Mouse (Mus musculus) kidney, postnatal 14 days (tissue): ENCODE measurements around the gene Tcf12.

ENCODE experiments used
- DNase-seq: peaks from one replicate; pipeline ENCODE4 v3.0.0; 2022; ENCODE audit warnings: mixed read lengths

Gene Tcf12

GRCm38 (mm10) chr9:71831756-71832699 lies 279.6 kb downstream of the Tcf12 start:
- peak; percentile 65 for DNase-seq

DNA sequence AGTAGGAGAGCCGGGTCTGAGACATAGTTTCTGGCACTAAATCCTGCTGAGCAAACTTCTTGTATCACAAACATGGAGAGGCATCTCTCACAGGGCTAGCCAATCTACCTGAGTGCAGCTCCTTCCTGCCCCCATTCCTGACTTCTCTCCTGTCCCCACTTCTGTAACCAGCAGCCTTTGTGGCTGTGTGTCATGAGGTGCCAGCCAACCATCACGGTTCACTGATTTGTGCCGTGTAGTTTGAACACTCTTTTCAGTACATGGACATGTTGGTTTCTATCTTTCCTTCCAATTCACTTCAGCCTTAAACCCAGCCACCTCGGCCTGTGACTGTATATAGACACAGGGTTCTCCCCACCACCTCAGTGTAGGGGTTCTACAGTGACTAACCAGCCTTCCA lies 280.7 kb downstream of the Tcf12 start:
- DNase-seq, result no peak

GRCm38 (mm10) chr9:71830365-71830764 lies 281.3 kb downstream of the Tcf12 start:
- DNase-seq, result no peak

DNA sequence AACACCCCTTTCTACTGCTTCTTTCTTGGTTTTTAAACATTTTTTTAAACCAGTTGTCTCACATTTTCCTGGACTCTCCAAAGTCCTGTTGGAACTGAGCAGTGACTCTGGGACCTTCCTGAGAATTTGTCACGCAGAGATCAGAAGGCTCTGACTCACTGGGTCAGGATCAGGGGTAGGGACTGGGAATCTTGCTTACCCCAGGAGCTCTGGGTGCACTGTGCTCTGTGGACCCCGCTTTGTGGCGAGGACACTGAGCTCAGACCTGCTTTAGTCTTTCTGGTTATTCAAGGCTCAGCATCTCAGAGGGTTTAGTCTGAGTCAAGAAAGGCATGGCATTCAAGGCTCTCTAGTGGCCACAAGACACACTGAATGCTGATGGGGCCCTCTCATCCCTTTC lies 281.9 kb downstream of the Tcf12 start:
- no peak for DNase-seq

GRCm38 (mm10) chr9:71829137-71829536 lies 282.5 kb downstream of the Tcf12 start:
- no peak for DNase-seq

GRCm38 (mm10) chr9:71827371-71827770 lies 284.3 kb downstream of the Tcf12 start:
- no peak for DNase-seq

DNA sequence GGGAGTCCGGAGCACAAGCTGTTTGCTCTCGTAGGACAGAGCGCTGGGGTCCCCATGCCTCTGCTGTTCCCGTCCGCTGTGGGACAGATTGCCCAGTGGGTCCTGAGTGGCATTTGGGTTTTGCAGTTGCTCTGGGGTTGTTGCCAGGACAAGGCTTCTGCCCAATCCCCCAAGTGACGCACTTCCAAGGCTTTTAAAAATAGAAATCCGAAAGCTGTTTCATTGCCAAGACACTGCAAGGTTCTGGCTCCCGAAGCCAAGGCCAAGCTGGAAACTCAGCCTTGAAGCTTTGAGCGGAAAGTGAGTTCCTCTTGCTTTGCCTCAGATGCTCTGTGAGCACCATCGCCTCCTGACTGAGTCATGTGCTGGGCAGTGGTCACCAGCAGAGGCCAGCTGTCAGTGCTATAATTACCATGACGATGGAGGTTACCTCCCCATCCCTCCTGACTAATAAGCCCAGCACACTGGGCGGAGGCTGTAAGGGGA lies 285.6 kb downstream of the Tcf12 start:
- DNase-seq, result peak; percentile 64

DNA sequence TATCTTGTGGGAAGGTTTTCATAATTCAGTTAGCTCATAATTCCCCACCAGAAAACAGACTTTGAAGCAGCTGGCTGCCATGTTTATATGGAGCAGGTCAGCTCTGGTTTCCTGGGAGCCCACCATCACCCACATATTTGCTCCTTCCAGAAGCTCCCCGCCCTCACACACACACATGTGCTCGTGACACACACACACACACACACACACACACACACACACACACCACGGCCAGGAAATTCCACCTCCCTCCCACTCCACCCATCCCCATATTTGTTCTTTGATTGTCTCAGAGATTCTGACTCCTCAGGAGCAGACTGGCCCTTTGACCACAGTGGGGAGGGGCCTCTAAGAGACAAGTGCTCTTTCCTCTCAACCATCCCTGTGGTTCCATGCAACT lies 289.7 kb downstream of the Tcf12 start:
- DNase-seq, result no peak

- DNase-seq, result no peak
These were observed 293.2 kb downstream of the Tcf12 start for GRCm38 (mm10) chr9:71818453-71818852.

- DNase-seq, result no peak
These were observed 295.6 kb downstream of the Tcf12 start for GRCm38 (mm10) chr9:71816121-71816520.

GRCm38 (mm10) chr9:71813565-71813964 lies 298.1 kb downstream of the Tcf12 start:
- no peak for DNase-seq

DNA sequence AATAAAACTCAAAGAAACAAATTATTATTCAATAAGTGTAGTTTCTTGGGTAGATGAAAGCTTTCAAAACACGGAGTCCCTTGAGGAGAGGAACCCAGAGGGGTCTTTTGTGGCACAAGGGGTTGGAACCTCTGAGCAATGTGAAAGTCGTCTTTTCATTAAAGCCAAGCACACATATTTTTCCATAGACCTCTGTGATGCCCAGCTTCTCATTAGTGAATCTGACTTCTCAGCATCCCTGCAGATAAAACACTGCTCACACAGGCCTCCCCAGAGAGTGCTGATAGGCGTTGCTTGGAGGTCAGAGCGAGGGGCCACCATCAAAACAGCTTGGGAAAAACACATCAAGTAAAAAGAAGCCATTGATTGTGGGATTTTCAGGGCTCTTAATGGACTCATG lies 298.8 kb downstream of the Tcf12 start:
- no peak for DNase-seq

DNA sequence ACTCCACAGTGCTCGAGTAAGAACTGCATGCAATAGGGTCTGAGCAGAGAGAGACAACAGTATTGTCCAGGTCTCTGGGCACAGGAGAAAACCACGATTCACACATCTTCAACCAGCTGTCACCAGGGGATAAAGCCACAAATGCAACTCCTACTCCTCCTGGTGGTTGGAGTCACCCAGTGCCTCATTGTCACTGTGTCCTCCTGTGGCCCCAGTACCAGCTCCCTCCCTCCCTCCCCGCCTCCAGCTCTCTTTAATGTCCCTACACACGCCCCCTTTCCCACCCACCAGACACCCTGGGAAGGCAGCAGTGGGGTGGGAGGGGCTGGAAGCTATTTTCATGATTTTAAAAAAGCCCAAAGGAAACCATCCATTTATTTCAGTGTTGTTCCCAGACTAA lies 299.3 kb downstream of the Tcf12 start:
- DNase-seq, result no peak

DNA sequence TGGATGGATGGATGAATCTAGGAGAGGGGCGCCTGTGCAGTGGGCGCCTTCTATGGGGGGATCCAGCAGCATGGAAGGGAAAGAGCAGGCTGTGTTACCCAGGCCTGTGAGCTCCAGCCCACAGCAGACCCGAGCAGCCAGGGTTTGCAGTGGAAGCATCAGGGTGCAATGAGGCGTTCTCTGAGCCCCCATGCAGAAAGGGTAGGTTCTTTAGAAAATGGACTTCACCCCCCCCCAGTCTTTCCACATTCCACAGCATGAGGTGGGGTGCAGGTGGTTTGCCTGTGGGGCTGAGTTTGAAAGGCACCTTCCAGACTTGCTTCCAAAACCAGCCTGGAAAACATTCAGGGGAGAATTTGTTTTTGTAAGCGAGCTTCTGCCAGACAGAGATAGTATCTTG lies 300.3 kb downstream of the Tcf12 start:
- peak; percentile 52 for DNase-seq

DNA sequence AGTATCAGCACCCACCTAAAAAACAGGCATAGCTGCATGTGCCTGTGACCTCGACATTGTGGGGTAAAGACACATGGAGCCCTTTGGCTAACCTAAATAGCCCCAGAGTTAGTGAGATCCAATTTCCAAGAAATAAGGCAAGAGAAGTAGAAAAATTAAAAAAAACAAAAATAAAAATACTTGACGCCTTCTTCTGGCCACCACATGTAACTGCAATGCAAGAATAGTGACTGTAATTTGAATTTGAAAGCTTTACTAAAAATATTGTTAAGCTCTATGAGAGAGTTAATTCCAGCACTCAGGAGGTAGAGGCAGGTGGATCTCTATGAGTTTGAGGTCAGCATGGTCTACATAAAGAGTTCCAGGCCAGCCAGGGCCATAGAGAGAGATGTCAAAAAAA lies 300.9 kb downstream of the Tcf12 start:
- DNase-seq, result no peak

- DNase-seq, result no peak
These were observed 302.9 kb downstream of the Tcf12 start for GRCm38 (mm10) chr9:71808640-71809254.

GRCm38 (mm10) chr9:71807801-71808200 lies 303.9 kb downstream of the Tcf12 start:
- DNase-seq, result no peak

DNA sequence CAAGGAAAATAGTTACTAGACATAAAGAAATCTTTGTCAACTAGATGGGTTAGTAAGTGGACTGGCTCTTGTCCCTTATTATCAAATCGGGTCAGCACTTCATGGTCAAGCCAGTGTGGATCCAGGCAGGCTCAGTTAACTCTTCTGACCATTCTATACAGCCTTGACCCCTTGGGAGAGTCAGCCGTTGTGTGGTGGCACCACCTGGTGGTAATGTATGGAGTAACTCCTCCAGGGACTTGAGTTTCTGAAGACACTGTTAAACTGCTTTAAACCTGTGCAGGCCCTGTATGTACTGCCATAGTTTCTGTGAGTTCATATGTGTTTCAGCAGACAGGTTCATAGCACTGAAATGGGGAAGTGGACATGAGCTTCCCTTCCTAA lies 305.3 kb downstream of the Tcf12 start:
- peak; percentile 88 for DNase-seq

DNA sequence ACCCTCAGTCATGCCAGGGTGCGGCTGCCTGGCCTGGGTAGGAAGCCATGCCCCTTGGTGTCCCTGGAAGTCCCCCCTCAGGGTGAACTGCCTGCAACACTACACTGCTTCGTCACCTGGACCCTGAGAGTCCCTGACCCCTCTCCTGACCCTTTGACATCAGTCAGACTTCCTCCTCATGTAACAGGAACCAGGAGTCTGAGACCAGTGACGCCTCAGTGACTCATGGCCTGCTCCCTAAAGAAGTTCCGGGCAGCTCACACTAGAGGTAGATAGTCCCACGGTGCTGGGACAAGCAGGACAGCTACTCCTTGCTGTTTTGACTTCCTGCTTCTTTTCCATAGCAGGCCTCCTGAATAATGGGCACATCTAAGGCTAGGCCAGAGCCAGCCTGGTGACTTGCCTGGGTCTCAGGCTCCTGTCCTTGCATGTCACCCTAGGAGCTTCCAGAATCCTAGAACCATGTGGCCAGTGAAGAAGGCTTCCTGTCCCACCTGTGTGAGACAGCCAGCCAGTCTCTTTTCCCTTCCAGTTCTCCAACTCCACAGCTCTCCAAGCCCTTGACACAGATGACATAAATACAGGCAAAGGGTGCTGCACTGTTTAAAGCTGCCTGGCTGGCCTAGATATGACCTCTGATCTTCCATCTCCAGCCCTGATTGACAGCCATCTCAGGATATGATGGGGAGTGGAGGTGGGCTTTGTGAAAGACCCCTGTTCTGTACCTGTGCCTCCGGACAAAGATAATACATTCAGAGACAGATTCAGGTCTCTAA lies 305.8 kb downstream of the Tcf12 start:
- DNase-seq, result no peak

DNA sequence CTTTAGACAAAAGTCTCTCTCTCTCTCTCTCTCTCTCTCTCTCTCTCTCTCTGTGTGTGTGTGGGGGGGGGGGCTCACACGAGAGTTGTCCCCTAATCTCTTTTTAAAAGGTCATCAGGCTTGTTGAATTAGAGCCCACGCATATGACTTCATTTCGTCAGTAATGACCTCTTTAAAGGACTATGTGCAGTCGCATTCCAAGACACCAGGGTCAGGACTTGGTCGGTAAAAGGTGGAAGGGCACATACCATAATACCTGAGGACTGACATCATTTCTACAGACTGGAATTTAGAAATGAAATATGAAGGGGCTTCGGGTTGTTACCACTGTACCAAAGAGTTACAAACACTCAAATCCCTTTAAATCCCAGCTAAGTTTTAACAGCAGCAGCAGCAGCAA lies 307.6 kb downstream of the Tcf12 start:
- no peak for DNase-seq

GRCm38 (mm10) chr9:71803281-71803680 lies 308.4 kb downstream of the Tcf12 start:
- no peak for DNase-seq

DNA sequence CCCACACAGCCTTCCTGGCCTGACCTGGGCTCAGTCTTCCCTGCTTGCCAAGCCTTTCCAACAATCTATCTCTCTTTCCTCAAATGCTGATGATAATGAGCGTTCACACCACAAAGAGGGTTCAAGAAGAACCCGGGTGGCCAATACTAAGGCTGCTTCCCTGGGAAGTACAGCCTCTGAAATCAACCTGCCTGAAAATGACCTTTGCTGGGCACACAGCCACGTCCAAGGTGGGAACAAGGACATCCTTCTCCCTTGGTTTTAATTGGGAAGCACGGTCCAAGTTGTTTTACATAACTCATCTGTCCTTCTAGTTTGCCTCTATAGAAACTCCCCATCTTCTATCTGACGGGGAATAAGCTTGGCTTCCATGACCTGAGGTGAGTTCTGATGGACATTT lies 312.1 kb downstream of the Tcf12 start:
- peak; percentile 33 for DNase-seq

DNA sequence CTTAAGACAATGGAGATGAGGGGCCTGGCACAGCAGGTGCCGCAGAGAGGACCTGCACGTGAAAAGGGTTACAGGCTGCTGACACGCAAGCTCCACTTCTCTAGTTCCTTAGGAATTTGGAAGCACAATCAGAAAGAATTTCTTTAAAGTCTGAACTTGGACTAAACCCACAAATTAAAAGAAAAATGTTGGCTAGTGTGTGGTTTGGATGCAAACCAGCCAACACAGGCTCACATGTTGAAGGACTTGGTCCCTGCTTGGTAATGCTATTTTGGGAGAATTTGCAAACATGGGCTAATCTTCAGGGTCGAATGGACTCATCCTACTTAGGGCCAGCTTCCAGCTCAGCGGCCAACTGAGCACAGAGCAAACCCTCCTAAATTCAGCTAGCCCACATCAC lies 313.5 kb downstream of the Tcf12 start:
- DNase-seq, result no peak
